Mouse (Mus musculus) embryonic fibroblast, embryonic 13.5 days (primary cell): ENCODE results near the gene Imp3.

Experiments used
- CTCF ChIP-seq: IDR thresholded peaks from 2 replicates; pipeline ENCODE4 v1.5.1; 2011; ENCODE audit warnings: mild to moderate bottlenecking, control low read depth, low read length, moderate library complexity, borderline replicate concordance; ENCODE audit not compliant: insufficient read depth
- POLR2A ChIP-seq: IDR thresholded peaks from 2 replicates; pipeline ENCODE4 v1.6.1; 2011; ENCODE audit warnings: low read depth, mild to moderate bottlenecking, control low read depth, low read length, moderate library complexity

DNA sequence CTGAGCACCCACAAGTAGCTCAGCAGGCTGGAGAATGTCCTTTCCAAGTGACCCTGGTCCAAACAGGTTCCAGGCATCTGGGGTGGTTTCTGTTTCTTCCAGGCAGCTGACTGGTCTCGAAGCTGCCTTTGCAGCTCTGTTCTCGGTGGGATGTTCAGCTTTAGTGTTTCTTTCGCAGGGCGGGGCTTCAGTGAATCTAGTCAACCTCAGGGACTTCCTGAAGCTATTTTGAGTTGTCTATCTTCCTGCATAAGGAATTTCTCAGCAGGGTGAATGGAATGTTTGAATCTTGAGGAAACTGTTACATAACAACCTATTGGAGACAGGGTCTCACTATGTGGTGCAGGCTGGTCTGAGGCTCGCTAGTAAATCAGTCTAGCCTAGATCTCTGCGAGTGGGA lies 42.9 kb downstream of the Imp3 start:
- TF ChIP-seq POLR2A (no peak), CTCF (no peak)
